Mouse (Mus musculus): ENCODE results near the gene Nob1.

- TF ChIP-seq CTCF (IDR thresholded peaks at IDR 0.05) (no peak), EP300 (IDR thresholded peaks at IDR 0.05; ENCODE audit: insufficient read depth, low read depth, low read length) (no peak)
These were observed 11.0 kb downstream of the Nob1 start for GRCm38 (mm10) chr8:107413881-107414280.
